Mouse (Mus musculus) cerebellum, adult 9-10 months (tissue): ENCODE measurements at regions not wholly inside any gene's neighbourhood (a gene's known extent, or its start where the extent isn't known, plus 50 kb on each side); places are given as distances from the start of the nearest gene placed in this dataset.

Experiments used
- DNase-seq: peaks from one replicate; pipeline ENCODE4 v3.0.0; 2022

DNA sequence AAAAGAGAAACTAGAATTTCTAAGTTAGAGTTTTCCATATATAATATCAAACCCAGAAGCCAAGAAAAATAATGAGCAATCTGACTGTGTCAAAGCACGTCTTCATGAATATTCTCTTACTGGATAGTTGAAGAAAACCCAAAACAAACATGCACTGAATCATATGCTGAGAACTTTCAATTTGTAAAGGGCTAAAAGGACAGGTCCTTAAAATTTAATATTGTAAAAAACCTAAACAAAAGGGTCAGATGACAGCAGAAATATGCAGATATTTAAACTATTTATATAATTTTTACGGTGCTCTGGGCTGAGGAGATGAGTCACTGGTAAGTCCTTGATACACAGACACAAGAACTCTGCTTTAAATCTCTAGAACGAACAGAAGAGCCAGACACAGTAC lies 356.7 kb upstream of the Runx1 start:
- no peak for DNase-seq

DNA sequence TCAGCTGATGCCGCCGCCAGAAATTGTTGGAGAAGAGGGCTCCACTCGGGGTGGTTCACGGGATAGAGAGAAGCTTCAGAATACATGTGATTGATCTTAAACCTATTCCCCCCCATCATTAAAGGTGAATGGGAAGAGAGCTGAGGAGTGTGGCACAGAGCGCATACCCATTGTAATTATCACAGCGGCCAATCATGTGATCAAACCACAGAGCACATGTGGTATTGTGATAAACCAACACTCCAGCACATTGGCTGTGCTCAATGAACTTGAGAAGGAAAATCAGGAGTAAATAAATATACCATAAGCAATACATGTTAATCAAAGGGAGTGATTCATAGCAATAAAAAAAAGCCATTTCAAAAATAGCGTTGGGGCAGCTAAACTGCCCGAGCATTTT lies 355.5 kb upstream of the Runx1 start:
- no peak for DNase-seq

DNA sequence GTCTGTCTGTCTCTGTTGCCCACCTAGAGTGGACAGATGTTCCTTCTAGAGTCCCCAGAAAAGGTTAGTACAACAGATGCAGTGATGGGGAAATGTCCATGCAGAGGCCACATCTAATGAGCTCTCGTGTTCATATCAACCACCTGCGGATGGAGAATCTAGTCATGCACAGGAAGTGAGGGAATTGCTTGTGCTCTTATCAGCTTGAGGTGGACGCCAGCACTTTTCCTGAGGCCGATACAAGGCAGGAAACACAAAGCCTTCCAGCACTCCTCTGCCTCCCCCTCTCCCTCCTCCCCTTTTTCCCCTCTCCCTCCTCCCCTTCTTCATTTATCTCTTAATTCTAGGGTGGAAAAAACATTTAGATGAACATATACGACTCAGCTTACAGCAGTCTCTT lies 354.3 kb upstream of the Runx1 start:
- no peak for DNase-seq

DNA sequence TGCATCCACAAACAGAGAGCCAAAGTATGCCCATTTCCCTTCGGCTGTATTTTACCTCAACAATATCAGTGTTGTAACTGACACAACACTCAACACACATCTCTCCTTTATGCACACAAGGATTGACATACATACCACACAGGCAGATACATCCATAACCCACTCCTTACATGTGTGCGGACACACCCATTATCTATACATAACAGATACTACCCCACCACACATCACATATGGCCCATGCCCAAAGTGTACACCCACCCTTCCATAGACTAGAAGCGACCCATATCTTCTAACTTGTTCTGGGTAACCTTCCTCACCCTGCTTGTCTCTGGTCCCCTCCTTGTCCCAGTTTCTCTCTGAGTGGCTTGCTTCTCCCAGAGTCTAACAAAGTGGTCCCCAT lies 340.7 kb upstream of the Runx1 start:
- no peak for DNase-seq

DNA sequence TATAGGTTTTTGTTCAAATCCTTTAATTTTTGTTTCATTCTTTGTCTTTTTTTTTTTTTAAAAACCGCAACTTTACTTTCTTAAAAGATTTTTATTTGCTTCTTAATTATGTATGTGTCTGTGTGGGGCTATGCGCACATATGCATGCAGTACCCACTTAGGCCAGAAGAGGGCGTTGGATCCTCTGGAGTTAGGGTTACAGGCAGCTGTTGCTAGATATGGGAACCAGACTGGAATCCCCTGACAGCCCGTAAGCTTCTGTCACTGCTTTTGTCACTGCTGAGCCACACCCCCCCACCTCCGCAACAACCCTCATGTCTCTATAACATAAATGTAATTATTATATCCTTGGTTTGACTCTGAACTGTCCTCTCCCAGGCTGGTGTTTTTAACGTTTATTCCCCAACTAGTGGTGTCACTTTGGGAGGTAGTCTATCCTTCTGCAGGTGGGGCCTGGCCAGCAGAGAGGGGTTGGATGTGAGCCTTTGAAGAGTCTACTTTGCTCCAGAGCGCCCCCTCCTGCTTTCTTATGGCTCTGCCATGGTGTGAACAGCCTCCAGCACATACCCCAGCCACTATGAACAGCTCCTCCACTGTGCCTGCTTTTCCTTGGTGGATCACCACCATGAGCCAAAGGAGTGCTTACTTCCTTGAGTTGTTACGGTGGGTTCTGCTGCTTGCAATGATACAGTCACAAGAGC lies 332.7 kb upstream of the Runx1 start:
- DNase-seq: no peak

DNA sequence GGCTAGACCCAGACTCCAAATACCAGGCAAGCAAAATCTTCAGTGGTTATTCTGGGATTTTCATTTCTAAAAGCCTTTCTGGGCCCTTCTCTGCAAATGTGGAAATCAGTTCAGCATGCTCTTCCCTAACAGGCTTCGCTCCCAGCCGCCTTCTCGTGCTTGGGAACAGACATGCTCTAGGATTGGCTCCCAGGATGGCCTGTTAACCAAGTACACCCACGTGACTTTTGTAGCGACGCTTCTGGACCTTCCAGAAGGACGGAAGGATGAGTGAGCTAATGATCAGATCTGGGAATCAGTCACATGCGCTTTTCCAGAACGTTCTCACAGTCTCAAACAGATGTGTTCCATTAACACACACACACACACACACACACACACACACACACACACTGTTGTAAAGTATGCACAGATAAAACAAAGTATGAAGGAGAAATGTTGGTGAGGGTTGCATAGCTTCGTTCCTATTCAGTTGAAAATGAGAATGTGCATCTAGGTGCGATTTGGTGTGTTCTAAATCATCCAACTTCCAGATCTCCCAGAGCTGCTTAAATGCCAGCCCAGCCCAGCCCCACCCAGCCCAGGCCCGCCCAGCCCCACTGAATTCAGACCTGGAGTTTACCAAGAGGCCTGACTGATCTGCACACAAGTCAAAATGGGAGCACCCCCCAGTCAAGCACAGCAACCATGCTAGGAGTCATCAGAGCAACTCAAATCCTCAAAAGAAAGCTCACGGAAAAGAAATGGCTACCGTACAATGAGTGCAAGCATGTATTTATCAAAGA lies 327.8 kb upstream of the Runx1 start:
- no peak for DNase-seq

DNA sequence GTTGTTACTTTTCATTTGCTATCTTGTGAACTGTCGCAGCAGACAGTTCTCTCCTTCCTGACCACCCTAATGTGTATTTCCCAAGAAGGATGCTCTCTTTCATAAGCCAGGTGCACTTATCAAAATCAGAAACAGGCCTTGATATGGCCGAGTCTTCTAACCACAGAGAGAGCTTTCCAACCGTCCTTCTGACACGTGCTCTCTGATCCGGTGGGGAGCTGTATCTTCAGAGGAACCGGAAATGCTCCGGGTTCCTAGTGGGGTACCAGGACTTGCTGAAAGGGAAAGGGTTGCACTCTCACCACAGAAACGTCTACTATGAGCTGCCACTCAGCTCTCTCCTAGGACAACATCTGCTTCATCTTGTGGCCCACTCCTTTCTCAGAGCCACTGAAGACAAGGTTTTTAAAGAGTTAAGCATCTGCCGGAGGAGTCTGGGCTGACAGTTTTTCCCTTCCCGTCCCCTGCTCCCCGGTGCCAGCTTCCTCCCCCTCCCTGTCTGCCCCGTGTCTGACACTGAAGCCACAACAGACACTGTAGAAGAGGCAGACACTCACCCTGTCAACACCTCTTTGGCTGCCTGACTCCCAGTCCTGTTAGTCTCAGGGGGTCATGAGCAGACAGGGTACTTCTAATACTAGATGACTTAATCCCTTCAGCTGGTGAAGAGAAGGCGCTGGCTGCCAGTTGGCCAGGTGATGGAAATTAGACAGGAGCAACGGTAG lies 327.0 kb upstream of the Runx1 start:
- DNase-seq: no peak

DNA sequence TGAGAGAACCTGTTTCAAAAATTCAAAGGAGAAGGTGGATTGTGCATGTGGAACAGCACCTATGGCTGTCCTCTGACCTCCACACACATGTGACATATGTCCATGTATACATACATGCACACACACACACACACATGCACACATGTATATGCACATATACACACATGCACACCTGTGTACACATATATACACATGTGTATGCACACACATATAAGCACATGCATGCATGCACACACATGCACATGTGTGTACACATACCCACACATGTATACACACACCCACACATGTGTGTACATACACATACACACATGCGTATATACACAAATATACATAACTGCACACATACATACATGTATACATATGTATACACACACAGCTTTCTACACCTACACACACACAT lies 326.1 kb upstream of the Runx1 start:
- DNase-seq: no peak

DNA sequence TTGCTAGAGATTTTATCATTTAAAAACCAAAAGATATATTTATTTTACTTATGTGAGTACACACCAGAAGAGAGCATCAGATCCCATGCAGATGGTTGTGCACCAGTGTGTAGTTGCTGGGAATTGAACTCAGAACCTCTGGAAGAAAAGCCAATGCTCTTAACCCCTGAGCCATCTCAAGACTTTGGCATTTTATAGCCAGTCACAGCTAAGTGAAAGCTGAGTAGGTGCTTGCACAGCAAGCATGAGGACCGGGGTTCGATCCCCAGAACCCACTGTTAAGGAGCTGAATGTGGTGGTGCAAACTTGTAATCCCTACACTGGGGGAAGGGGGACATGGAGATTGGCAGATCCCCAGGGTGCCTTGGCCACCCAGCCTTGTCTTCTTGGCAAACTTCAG lies 325.7 kb upstream of the Runx1 start:
- DNase-seq: no peak

DNA sequence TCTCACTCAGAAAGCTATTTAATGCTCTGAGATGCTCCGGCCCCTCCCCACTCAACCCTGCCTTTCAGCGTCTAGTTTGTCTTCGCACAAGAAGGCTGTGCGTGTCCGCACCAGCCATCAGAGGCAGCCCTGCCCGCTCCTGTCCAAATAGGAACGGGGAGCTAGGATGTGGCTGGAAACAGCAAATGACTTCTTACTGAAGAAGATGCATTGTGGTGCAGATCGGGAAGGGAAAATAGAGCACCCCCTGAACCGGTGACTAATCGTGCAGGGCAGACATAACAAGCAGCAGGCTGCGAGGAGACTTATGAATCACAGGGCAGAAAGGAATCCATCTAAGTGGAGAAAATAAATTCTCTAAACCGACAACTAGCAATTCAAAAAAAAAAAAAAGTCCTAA lies 324.5 kb upstream of the Runx1 start:
- DNase-seq: no peak

DNA sequence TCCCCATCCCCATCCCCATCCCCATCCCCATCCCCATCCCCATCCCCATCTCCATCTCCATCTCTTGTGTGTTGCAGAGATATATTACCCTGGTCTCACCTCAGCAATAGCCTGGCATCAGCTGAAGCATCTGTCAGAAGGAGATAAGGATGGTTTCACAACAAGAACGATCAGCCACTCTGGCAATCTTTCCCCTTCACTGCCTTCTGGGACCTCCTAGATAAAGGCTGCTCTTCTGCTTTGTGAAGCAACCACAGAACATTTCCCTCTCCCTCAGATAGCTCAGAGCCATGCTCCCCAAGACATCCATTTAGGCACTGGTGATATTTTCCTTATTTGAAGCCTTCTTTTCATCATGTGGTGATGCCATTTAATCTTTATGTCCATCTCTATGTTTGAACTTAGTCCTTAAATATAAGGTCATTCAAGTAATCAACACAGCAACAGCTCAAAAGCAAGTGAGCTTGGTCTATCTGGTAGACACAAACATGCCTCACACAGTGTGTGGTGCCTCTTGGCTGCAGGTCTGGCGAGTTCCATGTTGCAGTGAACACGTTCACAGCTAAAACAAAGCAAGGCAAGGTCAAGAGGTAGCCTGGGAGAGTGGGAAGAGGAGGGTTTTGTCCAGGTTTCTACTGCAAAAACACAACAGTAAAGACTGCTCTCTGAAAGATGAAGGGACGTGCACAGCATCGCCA lies 321.7 kb upstream of the Runx1 start:
- no peak for DNase-seq

DNA sequence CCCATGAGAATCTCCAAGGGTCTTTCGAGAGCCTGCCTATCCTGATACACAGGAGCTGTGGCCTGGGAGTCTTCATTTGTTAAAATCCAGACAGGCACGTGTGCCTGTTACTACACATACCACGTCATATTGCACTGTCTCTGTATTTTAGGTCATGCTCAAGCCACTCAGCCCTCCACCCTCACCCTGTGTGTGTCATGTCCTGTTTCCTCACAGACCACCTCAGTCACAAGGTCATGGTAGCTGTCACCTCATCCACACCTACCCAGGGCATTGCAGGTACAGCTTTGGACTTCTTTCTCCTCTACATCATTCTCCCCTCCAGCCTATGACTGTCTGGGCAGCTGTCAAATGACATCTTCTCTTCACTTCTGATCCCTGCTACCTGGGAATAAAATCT lies 320.9 kb upstream of the Runx1 start:
- no peak for DNase-seq

DNA sequence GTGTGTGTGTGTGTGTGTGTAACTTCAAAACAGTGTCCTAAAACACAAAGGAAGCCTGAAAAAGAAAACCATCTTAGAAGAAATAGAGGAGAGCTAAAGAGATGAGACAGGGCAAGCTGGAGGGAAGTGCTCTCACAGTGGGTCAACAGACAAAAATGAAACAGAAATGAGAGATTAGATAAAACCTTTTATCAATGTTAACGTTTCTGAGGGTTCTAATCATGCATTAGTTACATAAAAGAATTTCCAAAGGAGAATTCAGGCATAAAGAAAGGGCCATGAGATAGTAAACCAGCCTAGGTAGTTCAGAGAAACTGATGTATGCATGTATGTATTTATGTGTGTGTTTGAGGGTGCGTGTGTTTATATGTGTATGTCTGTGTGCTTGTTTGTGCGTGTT lies 319.7 kb upstream of the Runx1 start:
- no peak for DNase-seq

DNA sequence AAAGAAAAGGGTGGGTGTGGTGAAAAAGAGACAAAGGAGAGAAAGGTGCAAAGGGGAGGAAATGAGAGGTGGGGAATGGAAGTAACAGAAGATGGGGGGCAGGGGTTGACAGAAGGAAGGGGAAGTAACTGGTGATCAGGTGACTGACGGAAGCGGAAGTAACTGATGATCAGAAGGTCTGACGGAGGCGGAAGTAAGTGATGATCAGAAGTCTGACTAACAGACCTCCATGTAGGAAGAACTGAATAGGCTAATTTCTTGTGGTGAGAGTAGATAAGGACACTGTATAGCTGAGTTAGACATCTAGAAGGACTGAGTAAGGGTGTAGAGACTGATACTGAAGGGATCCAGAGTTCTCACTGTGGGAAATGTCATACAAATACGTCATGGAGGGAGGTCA lies 318.1 kb upstream of the Runx1 start:
- DNase-seq: no peak

DNA sequence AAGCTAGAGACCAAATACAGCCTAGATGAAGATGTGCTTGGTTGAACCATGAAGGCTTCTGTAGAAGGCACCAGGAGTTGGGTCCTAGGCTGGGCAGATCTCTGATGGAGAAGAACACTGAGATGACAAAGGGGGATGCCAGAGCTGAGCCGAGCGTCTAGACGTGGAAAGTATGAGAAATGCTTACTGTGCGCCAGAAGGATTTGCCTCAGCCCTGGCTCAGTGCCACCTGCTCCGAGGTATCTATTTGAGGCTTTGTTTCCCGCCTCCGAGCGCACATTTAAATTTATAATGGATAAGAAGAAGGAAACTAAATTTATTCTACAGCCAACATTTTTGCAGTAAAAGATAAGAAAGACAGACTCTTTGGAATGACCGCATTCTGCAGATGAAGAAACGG lies 317.2 kb upstream of the Runx1 start:
- DNase-seq: no peak

DNA sequence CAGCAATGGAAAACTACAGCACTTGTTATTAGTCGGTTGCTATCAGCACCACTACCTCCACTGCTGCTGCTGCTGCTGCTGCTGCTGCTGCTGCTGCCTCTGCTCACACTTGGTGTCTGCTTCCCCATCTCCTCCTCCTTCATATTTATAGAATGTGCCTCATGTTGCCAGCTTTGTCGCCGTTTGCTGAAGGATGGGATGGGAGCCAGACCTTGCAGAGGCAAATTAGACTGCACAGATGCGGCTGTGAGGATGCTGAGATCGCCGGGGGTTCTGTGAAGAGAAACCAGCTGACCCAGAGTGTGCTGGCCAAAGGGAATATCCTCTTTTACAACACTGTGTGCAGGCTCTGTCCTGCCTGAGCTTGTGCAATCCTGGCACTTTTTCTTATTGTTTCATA lies 316.0 kb upstream of the Runx1 start:
- DNase-seq: no peak

DNA sequence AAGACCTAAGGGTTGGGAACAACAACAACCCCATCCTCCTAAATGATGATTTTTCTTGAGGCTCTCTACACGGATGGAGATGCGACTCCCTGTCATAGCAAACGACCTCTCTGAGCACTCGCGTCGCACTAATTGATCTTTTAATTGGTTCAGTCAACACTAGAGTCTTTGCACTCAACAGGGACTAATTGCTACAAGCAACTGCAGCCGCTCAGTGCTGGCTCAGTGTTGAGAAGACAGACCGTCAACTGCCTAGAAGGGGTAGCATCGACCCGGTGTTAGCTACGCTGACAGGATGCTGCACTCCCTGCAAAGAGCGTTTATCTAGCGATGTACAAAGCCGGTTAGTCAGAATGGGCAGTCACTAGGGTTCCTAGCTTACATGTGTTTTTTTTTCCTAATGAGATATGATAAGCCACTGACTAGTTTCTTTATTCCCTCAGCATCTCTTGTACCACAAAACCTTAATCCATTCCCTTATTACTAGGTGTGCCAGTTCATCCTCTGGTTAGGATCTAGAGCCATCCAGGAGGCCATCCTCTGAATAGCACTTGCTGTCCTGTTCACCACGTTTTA lies 314.7 kb upstream of the Runx1 start:
- DNase-seq: no peak

DNA sequence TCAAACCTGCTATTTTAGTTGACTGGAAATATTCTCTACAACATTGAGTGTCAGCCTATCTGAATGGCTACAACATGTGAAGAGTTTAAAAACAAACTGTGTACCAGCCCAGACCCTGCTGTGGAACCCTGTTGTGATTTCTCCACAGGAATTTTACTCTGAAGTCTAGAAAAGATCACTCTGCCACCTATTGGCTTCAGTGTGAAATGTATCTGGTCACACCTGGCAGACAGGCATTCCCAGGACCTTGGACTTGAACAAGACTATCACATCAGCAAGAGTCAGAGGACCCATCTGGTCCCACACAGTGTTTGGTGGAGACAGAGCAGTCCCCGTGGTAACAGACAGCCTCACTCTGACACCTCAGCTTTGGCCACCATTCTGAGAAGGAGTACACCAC lies 311.3 kb upstream of the Runx1 start:
- DNase-seq: peak; percentile 1

DNA sequence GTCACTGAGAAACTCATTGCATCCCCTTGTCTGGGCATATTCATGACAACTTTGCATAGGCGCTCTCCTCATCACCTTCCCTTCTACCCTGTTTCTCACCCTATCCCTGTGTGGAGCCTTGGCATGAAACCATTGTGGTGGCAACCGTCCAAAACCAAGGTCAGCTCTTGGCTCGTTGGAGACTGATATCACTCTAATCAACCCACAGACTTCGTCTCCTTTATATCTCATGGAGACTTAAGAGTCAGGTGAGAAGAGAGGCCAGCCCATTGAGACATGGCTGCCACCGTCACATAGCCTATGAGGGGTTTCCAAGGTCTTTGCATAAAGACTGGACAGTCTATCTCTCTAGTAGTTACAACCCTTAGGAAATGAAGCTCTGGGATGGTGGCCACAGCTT lies 305.5 kb upstream of the Runx1 start:
- no peak for DNase-seq

DNA sequence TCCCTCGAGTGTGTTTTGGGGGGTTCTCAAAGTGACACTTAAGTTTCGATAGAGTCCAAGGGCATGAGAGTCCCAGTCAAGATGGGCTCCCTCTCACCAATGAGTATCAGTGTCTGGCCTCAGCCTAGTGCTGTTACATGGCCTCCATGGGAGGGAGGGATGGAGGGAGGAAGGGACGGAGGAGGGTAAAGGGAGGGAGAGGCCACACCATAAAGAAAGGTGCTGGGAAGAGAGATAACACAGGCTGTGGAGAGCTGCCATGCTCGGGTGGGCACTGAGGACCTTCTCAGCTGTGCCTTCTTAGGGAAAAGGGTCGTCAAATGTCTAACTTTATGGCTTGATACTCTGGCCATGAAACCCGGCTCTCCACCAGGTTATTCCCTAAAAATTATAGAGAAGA lies 304.7 kb upstream of the Runx1 start:
- no peak for DNase-seq

DNA sequence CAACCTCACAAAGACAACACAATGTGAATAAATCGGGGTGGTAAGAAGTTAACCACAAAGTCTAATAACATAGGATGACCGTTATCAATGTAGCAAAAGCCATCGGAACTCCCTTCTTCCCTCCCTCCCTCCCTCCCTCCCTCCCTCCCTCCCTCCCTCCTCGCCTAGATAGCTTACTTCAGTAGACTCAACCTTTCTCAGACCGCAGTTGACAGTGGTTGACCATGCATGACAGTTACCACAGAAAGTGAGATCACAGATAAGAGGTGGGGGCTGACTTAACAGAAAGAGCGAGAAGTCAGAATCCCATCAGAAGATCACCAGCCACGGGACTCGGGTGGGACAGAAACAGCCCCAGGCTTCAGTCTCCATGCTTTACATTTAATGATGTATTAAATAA lies 297.8 kb upstream of the Runx1 start:
- no peak for DNase-seq

DNA sequence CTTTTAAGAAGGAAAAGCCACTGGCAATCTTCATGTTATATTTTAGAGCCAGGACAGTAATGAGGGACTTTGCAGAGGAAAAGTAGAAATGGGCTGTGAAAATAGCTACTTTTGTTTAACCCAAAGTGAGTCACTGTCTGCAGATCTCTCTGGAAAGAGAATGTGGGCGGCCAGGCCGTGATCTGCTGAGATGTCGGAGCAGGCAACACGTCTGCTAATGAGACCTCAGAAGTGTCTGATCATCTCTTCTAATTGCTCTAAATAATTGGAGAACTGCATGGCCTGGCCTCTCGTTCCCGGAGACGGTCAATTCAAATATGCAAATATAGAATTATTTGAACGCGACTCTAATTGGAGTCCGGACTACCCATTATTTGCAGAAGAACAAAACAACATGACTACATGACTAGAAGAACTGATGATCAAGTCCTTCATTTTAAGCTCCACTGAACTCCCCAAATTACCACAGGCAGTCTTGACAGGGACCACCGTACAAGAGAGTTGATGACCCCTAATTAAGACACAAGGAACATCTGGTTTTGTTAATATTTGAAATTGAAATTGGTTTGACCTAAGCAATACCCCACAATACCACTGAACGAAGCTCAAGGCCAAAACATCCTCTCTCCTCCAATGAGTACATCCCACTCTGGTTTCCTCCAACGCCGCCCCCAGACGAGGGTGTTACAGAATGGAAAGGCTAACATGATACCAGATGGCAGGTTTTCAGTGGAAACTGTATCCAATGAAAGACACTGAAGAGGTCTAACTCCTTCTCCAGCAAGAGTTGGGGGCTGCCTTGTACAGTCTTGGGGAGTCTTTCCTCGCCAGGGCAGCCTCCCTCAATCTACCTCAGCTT lies 290.4 kb upstream of the Runx1 start:
- no peak for DNase-seq
